Mouse (Mus musculus) urinary bladder, postnatal 10 days (tissue): ENCODE results near the gene Gm20481.
A peak's percentile ranks its signal among the peaks of the same experiment; 100 is the strongest.
"Not testable (repeated sequence)": the region's sequence is repeated elsewhere in the genome, so short reads cannot be mapped to it uniquely, and the experiment has no call there.

Experiments
- DNase-seq: peaks from one replicate; pipeline ENCODE4 v3.0.0; 2022; ENCODE audit warnings: low spot score

Gm20481 gene

GRCm38 (mm10) chr17:35003022-35003838, 33.5 kb downstream of the Gm20481 start:
- DNase-seq = no peak

GRCm38 (mm10) chr17:35004075-35004717, 34.5 kb downstream of the Gm20481 start:
- no peak for DNase-seq

GRCm38 (mm10) chr17:35005158-35005557, 35.4 kb downstream of the Gm20481 start:
- DNase-seq = no peak

- not testable (repeated sequence) for DNase-seq
These were observed 36.2 kb downstream of the Gm20481 start for GRCm38 (mm10) chr17:35005902-35006301.

GRCm38 (mm10) chr17:35007387-35007991, 37.8 kb downstream of the Gm20481 start:
- DNase-seq = no peak

- no peak for DNase-seq
These were observed 39.9 kb downstream of the Gm20481 start for GRCm38 (mm10) chr17:35009586-35009985.

GRCm38 (mm10) chr17:35011440-35011839, 41.7 kb downstream of the Gm20481 start:
- DNase-seq = no peak

GRCm38 (mm10) chr17:35012430-35012829, 42.7 kb downstream of the Gm20481 start:
- no peak for DNase-seq

- no peak for DNase-seq
These were observed 43.5 kb downstream of the Gm20481 start for GRCm38 (mm10) chr17:35013221-35013620.

GRCm38 (mm10) chr17:35015296-35015695, 45.6 kb downstream of the Gm20481 start:
- no peak for DNase-seq

- DNase-seq = no peak
These were observed 46.7 kb downstream of the Gm20481 start, which contains the start of gene Vwa7 for GRCm38 (mm10) chr17:35016376-35016775. Gene Vwa7 (plus strand): TSS chr17:35016579.

GRCm38 (mm10) chr17:35016791-35017705, 47.3 kb downstream of the Gm20481 start:
- DNase-seq = no peak

- DNase-seq = no peak
These were observed 48.0 kb downstream of the Gm20481 start for GRCm38 (mm10) chr17:35017706-35018030.

GRCm38 (mm10) chr17:35018171-35018570, 48.5 kb downstream of the Gm20481 start:
- DNase-seq = no peak

GRCm38 (mm10) chr17:35019894-35020293, 50.2 kb downstream of the Gm20481 start:
- DNase-seq = no peak

GRCm38 (mm10) chr17:35020551-35020950, 50.8 kb downstream of the Gm20481 start:
- no peak for DNase-seq

GRCm38 (mm10) chr17:35021163-35021808, 51.6 kb downstream of the Gm20481 start:
- DNase-seq = peak; percentile 67
